Comparison of ENCODE assay signal across 7 mouse cellular contexts in genomic region chr11:121956367-121957235, GRCm38 (mm10).
A peak's percentile ranks its signal among the peaks of the same experiment; 100 is the strongest.
DNase-seq lines count a peak whose midpoint lies in the region; ATAC-seq lines count a peak whose summit lies in the region.
"Not testable (repeated sequence)": the region's sequence is repeated elsewhere in the genome, so short reads cannot be mapped to it uniquely, and the experiment has no call there.

No protein-coding gene starts in this region.

- not testable (repeated sequence) for H3K27ac ChIP-seq in forebrain, embryonic 11.5 days (ENCODE audit: low read depth, low read length); heart, embryonic 14.5 days (replicated peaks in 1 of 2; ENCODE audit: control insufficient read depth in 1 of 2, insufficient read depth in 1 of 2, low read depth in 2 of 2, low read length in 2 of 2); intestine, embryonic 15.5 days; midbrain, embryonic 11.5 days (ENCODE audit: low read depth, low read length)

- H3K36me3 ChIP-seq in forebrain, embryonic 11.5 days (ENCODE audit: control insufficient read depth, insufficient read depth, low read length); heart, embryonic 14.5 days (ENCODE audit: control insufficient read depth, insufficient read depth, low read length); intestine, embryonic 15.5 days; midbrain, embryonic 11.5 days (ENCODE audit: control insufficient read depth, insufficient read depth, low read length): not testable (repeated sequence)

- peak overlapping the region; percentile 32; the same call in 1 of the 2 replicates for H3K9ac ChIP-seq in forebrain, embryonic 11.5 days (ENCODE audit: low read length)
- H3K9ac ChIP-seq in heart, embryonic 14.5 days (ENCODE audit: low read length); intestine, embryonic 15.5 days: not testable (repeated sequence)
- 0 out of 2 replicates have a peak overlapping the region, but pooled peaks have one; percentile 27 for H3K9ac ChIP-seq in midbrain, embryonic 11.5 days (ENCODE audit: low read length)

- not testable (repeated sequence) for ATAC-seq in forebrain, embryonic 11.5 days (replicated peaks; ENCODE audit: low FRiP score); heart, embryonic 14.5 days (ENCODE audit: insufficient number of reproducible peaks, insufficient read depth, low FRiP score, low read depth); intestine, embryonic 15.5 days; midbrain, embryonic 11.5 days (ENCODE audit: low FRiP score)

- not testable (repeated sequence) for H3K9me3 ChIP-seq in forebrain, embryonic 11.5 days (ENCODE audit: control insufficient read depth, low read length); heart, embryonic 14.5 days (ENCODE audit: control insufficient read depth, low read length); intestine, embryonic 15.5 days; midbrain, embryonic 11.5 days (ENCODE audit: control insufficient read depth, low read length)

- 10% methylated on average over 19 of the region's 20 CpGs for WGBS in forebrain, embryonic 11.5 days
- 23% methylated on average over 20 of the region's 20 CpGs for WGBS in heart, embryonic 14.5 days
- 32% methylated on average over 20 of the region's 20 CpGs for WGBS in intestine, embryonic 15.5 days
- WGBS in midbrain, embryonic 11.5 days: 13% methylated on average over 19 of the region's 20 CpGs

- H3K4me1 ChIP-seq in forebrain, embryonic 11.5 days (replicated peaks; ENCODE audit: control insufficient read depth, insufficient read depth, low read length); heart, embryonic 14.5 days (ENCODE audit: control insufficient read depth in 2 of 2, insufficient read depth in 2 of 2, low read length in 2 of 2); intestine, embryonic 15.5 days (replicated peaks); midbrain, embryonic 11.5 days (ENCODE audit: control insufficient read depth, insufficient read depth, low read length): not testable (repeated sequence)

- H3K4me3 ChIP-seq in forebrain, embryonic 11.5 days (ENCODE audit: low read depth, low read length): peak overlapping the region; percentile 27
- peak overlapping the region in 1 of 2 experiments; percentile 36; a peak in 2 of 4 replicates for H3K4me3 ChIP-seq in heart, embryonic 14.5 days (ENCODE audit: control insufficient read depth in 1 of 2, insufficient read depth in 1 of 2, low read depth in 1 of 2, low read length in 2 of 2)
- peak overlapping the region; percentile 19; the same call in 1 of the 2 replicates for H3K4me3 ChIP-seq in intestine, embryonic 15.5 days (replicated peaks)
- H3K4me3 ChIP-seq in midbrain, embryonic 11.5 days (ENCODE audit: low read depth, low read length): peak overlapping the region; percentile 20; the same call in 1 of the 2 replicates

- peak; percentile 16 for DNase-seq in cerebellum, postnatal 10 days
- peak; percentile 51 for DNase-seq in forebrain, embryonic 11.5 days (ENCODE audit: low spot score)
- DNase-seq in liver: peak; percentile 13
- peak; percentile 85 for DNase-seq in midbrain, embryonic 11.5 days (ENCODE audit: low spot score, missing footprints)
- peak; percentile 16 to 17 for DNase-seq in right cerebral cortex, postnatal 10 days (ENCODE audit: low spot score in 2 of 2)

- not testable (repeated sequence) for H3K27me3 ChIP-seq in forebrain, embryonic 11.5 days (ENCODE audit: control insufficient read depth, insufficient read depth, low read length); heart, embryonic 14.5 days (ENCODE audit: control insufficient read depth, insufficient read depth, low read length); intestine, embryonic 15.5 days (replicated peaks); midbrain, embryonic 11.5 days (ENCODE audit: control insufficient read depth, insufficient read depth, low read length)

- peak overlapping the region; percentile 40; the same call in 1 of the 2 replicates for H3K4me2 ChIP-seq in forebrain, embryonic 11.5 days (ENCODE audit: low read depth, low read length, severe bottlenecking)
- peak overlapping the region; percentile 47 for H3K4me2 ChIP-seq in heart, embryonic 14.5 days (ENCODE audit: low read length)
- H3K4me2 ChIP-seq in intestine, embryonic 15.5 days (replicated peaks): peak overlapping the region; percentile 41
- peak overlapping the region; percentile 40 for H3K4me2 ChIP-seq in midbrain, embryonic 11.5 days

Comparison
In these comparisons a context has a peak if more than half of its experiments do, and no peak if none do; other contexts are left out.
1. DNase-seq: peak in every context shown above with its lines; median percentile 85 in midbrain, embryonic 11.5 days; 51 in forebrain, embryonic 11.5 days; 16 in right cerebral cortex, postnatal 10 days; 16 in cerebellum, postnatal 10 days; 13 in liver.